Mouse (Mus musculus): ENCODE measurements around the gene Cdca4.

The Cdca4 gene

GRCm38 (mm10) chr12:112829244-112829864 lies at the start of gene Cdca4:
Cdca4 (minus strand) TSS chr12:112829423.
- DNase-seq (ENCODE audit: low spot score), result peak; percentile 90

DNA sequence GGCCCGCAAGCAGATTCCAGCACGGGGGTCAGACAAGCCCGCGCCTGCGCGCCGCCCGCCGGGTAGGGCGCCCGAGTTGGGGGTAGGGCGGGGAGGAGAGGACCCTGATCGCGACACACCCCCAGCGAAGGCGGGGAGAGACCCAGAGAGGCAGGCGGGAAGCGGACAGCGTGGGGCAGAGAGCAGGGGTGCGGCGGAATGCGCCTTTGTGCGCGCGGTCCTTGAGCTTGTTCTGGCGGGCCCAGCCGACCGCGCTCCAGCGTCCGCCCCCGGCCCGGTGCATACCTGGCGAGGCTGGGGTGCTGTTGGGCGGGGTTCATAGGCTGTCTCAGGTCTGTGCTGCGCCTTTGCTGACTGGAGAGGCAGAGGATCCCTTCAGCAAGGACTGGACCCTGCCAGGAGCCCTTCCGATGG lies 48.4 kb upstream of the Cdca4 start:
- DNase-seq (ENCODE audit: low spot score), result no peak

DNA sequence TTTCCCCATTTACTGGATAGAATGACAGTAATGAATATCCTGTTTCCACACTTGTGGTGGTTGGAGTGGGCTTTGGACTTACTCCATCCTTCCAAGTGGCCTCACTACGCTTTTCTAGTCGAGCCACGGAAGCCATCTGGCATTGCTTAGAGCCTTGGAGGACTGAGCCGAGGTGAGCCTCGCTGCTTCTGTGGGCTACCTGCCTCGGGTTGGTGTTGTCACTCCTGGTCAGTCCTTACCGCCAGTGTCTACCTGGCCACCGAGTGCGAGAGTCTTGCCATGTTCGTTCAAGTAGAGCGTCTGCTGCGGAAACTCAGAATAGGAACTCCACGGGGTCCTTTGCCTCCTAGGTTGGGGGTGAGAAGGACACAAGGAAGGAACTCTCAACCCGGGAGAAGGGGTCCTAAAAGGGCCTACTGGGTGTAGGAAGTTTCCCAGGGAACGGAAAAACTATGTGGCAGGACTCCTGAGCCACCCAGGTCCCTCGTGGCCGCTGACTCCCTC lies 47.9 kb upstream of the Cdca4 start:
- DNase-seq (ENCODE audit: low spot score), result no peak

GRCm38 (mm10) chr12:112876332-112877072 lies 47.3 kb upstream of the Cdca4 start:
- no peak for DNase-seq (ENCODE audit: low spot score)

- DNase-seq (ENCODE audit: low spot score), result peak; percentile 74
Measured at GRCm38 (mm10) chr12:112875225-112876013, 46.2 kb upstream of the Cdca4 start.

DNA sequence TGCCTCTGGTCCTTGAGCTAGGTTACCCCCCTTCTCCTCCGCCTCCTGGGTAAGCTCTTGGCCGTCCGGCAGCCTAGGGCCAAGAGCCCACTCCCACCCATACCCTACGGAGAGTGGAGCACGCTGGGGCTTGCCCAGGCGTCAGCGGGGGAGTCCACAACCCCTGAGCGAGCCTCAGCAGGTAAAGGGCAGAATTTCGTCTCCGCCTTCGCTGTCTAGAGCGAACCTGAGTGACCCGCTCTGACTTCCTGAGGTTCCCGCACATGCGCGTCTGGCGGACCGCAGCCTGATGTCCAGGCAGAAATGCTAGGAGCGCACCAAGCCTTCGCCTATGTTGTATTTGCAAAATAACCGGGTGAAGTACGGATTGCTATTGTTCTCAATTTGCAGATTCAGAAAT lies 45.0 kb upstream of the Cdca4 start:
- DNase-seq (ENCODE audit: low spot score), result no peak

- DNase-seq (ENCODE audit: low spot score), result no peak
Measured at GRCm38 (mm10) chr12:112873452-112874190, 44.4 kb upstream of the Cdca4 start.

DNA sequence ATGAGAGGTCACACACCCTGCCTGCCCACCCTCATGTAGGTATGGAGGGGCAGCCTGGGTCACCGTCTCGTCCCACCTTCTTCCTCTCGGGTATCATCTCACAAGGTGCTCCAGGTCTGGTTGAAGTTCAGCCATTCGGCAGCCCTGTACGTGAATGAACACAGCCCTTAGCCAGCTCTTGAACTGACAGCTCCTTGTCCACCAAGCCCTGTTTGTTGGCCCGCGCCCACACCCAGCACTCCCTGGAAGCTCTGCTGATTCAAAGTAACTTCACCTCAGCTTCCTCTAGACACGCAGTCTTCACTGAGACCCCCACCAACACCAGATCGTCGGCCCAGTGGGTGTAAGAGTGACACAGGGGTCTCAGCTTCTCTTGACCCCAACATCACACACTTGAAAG lies 43.8 kb upstream of the Cdca4 start:
- DNase-seq (ENCODE audit: low spot score), result no peak

- no peak for DNase-seq (ENCODE audit: low spot score)
Measured at GRCm38 (mm10) chr12:112871272-112871671, 42.0 kb upstream of the Cdca4 start.

DNA sequence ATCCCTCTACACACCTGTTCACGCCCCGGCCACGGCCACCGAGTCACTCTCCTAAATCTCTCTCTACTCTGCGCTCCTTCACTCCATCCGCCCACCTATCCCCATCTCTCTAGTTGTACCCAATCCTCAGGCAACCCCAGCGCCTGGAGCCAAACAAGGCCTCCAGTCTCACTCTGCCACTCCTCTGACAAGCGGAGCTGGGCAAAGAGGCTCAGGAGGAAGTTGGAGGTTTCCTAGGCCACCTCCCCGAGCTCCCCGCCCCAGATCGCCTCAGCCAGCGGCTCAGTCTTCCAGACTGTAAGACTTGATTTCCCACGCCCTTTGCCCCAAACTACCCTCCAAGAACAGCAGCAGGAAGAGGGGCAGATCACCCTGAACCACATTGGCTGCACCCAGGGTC lies 41.6 kb upstream of the Cdca4 start:
- no peak for DNase-seq (ENCODE audit: low spot score)

- DNase-seq (ENCODE audit: low spot score), result no peak
Measured at GRCm38 (mm10) chr12:112869783-112870204, 40.6 kb upstream of the Cdca4 start.

- DNase-seq (ENCODE audit: low spot score), result no peak
Measured at GRCm38 (mm10) chr12:112868178-112869087, 39.2 kb upstream of the Cdca4 start, which contains the start of gene Gpr132. Gpr132 (minus strand) TSS chr12:112868228.

GRCm38 (mm10) chr12:112867106-112867674 lies 38.0 kb upstream of the Cdca4 start:
- DNase-seq (ENCODE audit: low spot score), result no peak

- DNase-seq (ENCODE audit: low spot score), result no peak
Measured at GRCm38 (mm10) chr12:112866467-112867080, 37.4 kb upstream of the Cdca4 start.

DNA sequence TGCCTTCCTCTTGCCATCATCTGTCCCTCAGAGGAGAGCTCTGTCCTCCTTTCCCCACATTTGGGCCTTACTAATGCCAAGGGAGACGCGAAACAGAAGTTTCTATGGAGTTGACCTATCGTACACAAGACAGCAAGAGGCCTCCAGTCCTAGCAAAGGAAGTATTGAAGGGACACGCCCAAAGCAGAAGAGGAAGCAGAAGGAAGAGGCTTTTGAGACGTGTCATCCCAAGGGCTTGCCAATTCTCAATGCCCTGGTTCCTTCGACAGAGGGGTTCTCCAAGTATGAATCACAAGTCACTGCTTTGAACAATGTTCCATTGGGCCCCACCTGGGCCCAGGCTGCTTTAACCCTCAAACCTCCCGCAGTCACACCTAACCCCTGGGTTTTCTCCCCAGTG lies 35.6 kb upstream of the Cdca4 start:
- DNase-seq (ENCODE audit: low spot score), result no peak

DNA sequence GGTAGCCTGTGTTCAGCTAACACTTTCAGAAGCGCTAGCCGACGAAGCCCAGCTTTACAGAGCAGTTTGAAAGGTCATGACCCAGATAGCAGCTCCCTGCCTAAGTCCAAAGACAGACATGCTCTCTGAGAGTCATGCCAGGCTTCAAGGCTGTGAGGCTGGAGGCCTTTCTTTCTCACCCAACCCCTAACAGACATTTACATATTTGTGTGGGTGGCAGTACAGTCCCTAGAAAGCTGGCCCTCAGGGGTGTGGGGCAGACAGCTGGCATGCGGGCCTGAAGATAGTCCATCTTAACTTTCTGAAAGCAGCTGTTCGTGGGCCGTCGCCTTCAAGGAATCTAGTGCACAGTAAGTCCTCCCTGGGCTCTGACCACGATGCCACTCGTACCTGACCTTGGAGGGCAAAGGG lies 32.7 kb upstream of the Cdca4 start:
- no peak for DNase-seq (ENCODE audit: low spot score)

DNA sequence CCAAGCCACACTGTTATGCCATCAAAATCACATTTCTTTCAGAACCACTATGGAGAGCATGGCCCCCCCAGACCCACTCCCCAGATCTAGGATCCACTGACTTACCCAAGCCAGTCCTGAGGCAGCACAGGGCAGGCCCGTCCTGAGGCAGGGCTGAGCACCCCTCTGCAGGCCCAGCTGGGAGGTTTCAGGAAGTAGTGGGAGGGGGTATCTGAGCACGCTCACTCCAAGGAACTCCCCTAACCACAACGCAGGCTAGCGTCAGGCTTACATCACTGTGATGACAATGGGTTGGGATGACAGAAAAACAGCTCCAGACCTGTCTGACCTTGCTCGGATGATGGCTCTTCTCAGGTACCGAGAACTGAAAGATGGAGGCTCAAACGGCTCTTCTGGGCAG lies 31.5 kb upstream of the Cdca4 start:
- DNase-seq (ENCODE audit: low spot score), result no peak

GRCm38 (mm10) chr12:112859930-112860329 lies 30.7 kb upstream of the Cdca4 start:
- no peak for DNase-seq (ENCODE audit: low spot score)

DNA sequence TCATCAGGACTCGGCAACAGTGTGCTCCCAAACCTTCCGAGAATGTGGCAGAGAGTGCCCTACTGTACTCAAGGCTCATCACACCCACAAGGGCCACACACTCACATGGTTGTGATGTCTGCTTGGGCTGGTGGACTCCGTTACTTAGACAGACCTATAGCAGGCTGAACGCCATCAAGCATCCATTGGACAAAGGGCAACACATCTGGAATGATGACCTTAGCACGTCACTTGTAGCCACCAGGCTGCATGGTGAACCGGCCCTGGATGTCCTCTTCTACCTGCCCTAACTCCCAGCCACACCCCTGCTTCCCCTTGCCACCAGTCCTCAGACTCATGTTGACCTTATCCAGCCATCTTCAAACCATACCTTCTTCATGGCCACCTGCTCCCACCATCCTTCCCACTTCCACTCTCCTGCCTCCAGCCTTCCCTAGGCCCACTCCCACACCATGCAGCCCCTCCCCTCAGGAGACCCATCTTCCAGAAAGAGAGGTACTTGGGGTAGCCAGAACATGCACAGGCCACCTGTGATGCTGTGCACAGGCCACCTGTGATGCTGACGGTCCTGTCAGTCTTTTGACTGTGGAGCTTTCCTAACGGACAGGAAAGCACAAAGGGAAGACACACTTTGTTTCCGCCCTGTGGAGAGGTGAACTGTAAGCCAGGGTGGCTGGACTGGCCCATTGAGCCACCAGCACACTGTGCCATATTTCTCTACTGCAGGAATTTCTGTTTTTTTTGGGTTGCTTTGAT lies 29.5 kb upstream of the Cdca4 start:
- no peak for DNase-seq (ENCODE audit: low spot score)
